Mouse (Mus musculus) mesoderm, embryonic 11.5 days (tissue): ENCODE measurements around the gene Pde4d.

Source experiments
- DNase-seq: peaks from one replicate; pipeline ENCODE4 v3.0.0-alpha.2; 2012; ENCODE audit warnings: low read depth, low spot score

The Pde4d gene

GRCm38 (mm10) chr13:108489825-108490224, 40.1 kb downstream of the Pde4d start:
- no peak for DNase-seq

DNA sequence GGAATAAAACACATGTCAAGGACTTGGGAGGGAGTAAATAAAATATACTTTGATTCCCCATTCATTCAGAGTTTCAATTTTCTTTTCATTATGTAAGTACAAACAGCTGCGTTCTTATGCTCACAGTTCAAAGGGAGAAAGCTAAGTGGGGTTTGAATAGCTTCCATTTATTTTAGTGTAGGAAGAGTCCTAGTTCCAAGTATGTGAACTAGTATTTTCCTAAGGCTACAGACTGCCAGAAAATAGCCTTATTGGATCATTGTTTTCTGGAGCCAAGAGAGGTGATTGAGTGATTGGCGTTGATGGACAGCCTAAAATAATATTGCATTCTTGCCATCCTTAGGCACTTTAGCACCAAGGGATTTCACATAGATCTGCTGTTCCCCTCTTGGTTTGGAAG, 41.1 kb downstream of the Pde4d start:
- no peak for DNase-seq

GRCm38 (mm10) chr13:108492886-108493285, 43.1 kb downstream of the Pde4d start:
- no peak for DNase-seq

DNA sequence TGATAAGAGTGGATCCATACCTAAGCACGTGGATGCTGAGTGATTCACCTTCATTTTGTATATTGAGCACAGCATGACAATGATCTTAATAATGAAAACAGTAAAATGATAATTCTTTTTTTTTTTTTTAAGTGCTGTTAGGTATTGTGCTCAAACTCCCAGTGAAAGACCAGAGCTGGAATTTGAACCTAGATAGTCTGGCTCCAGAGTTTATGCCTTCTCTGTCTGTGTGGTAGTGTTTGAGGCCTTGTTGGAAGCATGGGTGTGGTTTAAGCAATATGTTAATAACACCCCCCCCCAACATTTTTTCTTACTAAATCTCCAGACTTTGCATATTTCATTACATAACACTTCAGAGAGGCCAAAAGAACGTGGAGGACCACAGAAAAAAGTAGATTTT, 44.6 kb downstream of the Pde4d start:
- no peak for DNase-seq

DNA sequence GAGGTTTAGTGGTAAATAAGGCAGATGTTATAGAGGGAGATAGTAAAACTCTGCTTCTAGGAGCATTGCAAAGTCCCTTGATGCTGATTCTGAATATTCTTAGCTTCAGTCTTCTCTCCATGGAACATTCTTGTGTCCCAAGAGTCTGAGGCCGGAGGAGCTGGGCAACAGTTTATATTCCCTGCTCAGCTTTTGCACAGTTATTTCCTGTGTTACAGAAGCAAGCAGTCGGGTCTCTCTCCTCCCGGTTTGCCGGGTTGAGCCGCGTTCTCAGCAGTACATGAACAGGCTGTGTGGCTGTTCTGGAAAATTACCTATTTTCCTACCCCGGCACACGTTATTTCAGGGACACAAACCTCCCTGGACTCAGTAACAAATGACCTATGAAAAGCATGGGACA, 48.0 kb downstream of the Pde4d start:
- no peak for DNase-seq

GRCm38 (mm10) chr13:108498247-108498743, 48.5 kb downstream of the Pde4d start:
- DNase-seq: no peak

- DNase-seq: no peak
Observed at GRCm38 (mm10) chr13:108498773-108499313, 49.1 kb downstream of the Pde4d start.

- no peak for DNase-seq
Observed at GRCm38 (mm10) chr13:108501386-108501785, 51.6 kb downstream of the Pde4d start.

GRCm38 (mm10) chr13:108524548-108524947, 74.8 kb downstream of the Pde4d start:
- no peak for DNase-seq

DNA sequence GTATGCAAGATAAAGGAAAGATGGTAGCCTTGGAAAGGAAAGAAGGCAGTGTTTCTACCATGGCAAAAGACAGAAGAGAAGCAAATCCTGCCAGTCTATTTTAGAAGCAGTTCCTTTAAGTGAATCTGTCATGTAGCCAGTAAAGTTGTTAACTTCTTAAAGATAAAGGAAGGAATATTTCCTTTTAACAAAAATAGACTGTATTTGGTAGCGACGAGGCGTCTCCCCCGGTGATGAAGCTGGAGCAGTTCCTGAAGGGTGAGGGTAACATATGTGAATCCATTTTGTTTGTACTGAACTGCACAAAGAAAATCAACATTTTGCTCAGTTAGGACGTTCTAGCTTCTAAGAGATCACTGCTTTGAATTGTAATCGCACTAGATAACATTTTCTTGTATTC, 75.2 kb downstream of the Pde4d start:
- no peak for DNase-seq

- DNase-seq: no peak
Observed at GRCm38 (mm10) chr13:108526258-108527007, 76.7 kb downstream of the Pde4d start.

GRCm38 (mm10) chr13:108527090-108527770, 77.5 kb downstream of the Pde4d start:
- DNase-seq: no peak

GRCm38 (mm10) chr13:108528343-108528742, 78.6 kb downstream of the Pde4d start:
- no peak for DNase-seq

GRCm38 (mm10) chr13:108532875-108533274, 83.1 kb downstream of the Pde4d start:
- no peak for DNase-seq

GRCm38 (mm10) chr13:108536436-108536835, 86.7 kb downstream of the Pde4d start:
- no peak for DNase-seq

GRCm38 (mm10) chr13:108536951-108537350, 87.2 kb downstream of the Pde4d start:
- DNase-seq: no peak

GRCm38 (mm10) chr13:108538760-108539369, 89.1 kb downstream of the Pde4d start:
- peak; percentile 71 for DNase-seq

DNA sequence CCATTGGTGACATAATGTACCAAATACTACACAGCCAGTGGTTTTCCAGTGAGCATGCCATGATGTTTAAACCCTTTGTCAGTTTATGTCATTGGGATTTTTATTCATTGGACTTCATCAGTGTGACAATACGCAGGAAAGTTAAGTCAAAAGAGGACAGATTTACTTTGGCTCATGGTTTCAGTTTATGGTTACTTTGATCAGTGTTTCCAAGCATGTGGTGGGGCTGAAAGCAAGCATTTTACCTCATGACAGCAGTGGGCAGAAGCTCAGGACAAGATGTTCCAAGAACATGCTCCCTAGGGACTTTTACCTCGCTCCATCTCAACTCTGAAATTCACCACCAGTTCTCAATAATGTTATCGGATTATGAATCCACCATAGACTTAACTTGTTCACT, 91.7 kb downstream of the Pde4d start:
- no peak for DNase-seq

DNA sequence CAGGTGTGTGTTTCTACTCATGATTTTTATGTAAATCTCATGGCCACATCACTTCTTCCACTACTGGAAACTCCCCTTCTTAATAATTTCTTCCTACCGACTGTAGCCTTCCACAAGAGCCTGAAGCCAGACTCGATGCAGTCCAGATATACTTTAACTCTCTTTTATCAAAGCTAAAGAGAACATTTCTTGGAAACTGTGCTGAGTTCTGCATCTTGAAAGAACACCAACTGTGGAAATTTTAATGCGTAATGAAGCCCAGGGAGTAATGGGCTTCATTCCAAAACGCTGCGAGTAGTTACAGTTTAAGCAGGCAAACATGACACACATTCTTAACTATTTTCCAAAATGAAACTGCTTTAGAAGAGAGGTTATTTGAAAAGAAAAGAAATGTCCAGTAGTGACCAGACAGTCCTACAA, 92.6 kb downstream of the Pde4d start:
- DNase-seq: no peak

DNA sequence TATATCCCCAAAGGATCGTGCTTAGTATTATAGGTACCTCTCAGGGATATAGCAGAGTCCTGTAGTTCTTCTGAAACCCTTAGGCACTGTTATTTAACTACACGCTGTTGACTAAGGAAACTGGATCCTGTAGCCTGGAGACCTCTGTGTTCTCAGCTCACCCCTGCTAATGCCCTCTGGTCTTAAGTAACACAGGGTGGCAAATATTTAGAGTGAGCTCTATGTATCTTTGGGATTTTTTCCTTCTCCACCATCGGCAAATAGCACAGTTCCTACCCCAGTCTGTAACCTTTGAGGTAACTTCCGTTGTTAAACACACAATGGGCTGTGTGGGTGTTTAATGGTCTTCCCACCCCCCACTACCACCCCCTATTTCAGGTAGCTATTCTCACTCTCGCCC, 102.5 kb downstream of the Pde4d start:
- DNase-seq: no peak

GRCm38 (mm10) chr13:108552995-108553394, 103.2 kb downstream of the Pde4d start:
- DNase-seq: no peak

DNA sequence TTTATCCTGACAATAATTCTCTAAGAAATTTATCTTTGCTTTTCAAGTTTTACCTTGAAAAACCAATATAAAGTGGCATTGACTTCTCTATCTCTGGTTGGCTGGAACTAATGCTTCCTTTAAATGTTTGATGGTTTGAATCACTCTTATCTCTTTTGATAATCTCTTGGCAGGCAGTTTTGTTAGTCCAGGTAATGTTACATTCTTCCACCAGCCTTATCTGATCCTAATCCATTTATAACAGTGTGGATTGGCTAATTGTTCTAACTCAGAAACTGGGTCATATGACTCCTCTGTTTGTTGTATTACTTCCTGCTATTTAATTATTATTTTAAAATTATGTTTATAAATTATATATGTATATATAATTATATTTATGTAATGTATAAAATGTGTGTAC, 105.2 kb downstream of the Pde4d start:
- no peak for DNase-seq
